In the genomic region with DNA sequence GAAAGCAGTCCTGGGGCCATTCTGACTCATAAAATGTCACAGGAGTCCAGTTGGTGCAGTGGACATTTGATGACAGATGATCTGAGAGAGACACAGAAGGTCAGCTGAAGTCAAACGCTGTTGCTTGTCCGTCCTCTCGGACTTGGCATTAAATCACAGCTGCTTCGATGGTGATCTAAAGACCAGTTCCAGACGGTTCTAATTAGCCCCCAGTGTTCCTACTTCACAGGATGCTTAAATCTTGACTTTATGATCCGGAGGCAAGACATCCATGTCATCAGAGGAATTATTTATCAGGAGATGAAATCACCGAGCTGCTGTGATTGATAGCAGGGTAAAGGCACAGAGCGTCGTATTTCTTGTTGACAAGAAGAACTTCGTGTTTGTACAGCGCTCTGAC, we compare ENCODE assay signal across 19 mouse cellular contexts.
"Had no signal": no experiment of that assay in that cellular context is flagged by ENCODE, and none has a peak within 500 bp of the region (broad histone marks: within the 10 kb centered on the region; RNA-seq: fewer than 3 reads in every experiment).

No protein-coding gene starts in this region.

- ATAC-seq: liver, postnatal 0 days; lung, postnatal 0 days had no signal

- H3K27ac ChIP-seq: kidney, embryonic 15.5 days; limb, embryonic 12.5 days; limb, embryonic 15.5 days; liver, embryonic 14.5 days; macrophage; midbrain, embryonic 10.5 days; neural tube, embryonic 13.5 days had no signal

- H3K36me3 ChIP-seq: kidney, embryonic 15.5 days; limb, embryonic 12.5 days; limb, embryonic 15.5 days; midbrain, embryonic 10.5 days; neural tube, embryonic 13.5 days had no signal

- H3K9ac ChIP-seq: kidney, embryonic 15.5 days; limb, embryonic 12.5 days; limb, embryonic 15.5 days; liver, embryonic 14.5 days; liver, postnatal 0 days; lung, embryonic 14.5 days; neural tube, embryonic 13.5 days had no signal

- DNase-seq: kidney, adult 8-10 months; kidney, postnatal 10 days; kidney, postnatal 36 days; layer of hippocampus, postnatal 36 days; left cerebral cortex, postnatal 4 days; liver, postnatal 0 days; lung, embryonic 14.5 days; midbrain, embryonic 14.5 days; thymus, adult 18-20 months; thymus, postnatal 36 days had no signal

- H3K4me3 ChIP-seq: kidney, embryonic 15.5 days; limb, embryonic 12.5 days; limb, embryonic 15.5 days; midbrain, embryonic 10.5 days; neural tube, embryonic 13.5 days had no signal

- H3K4me2 ChIP-seq: kidney, embryonic 15.5 days; limb, embryonic 12.5 days; limb, embryonic 15.5 days; liver, embryonic 11.5 days; lung, embryonic 14.5 days; neural tube, embryonic 13.5 days had no signal

- H3K4me1 ChIP-seq: limb, embryonic 12.5 days had no signal

- H3K9me3 ChIP-seq: kidney, embryonic 15.5 days; limb, embryonic 12.5 days; limb, embryonic 15.5 days; midbrain, embryonic 10.5 days; neural tube, embryonic 13.5 days had no signal
